Mouse (Mus musculus) lung, postnatal 4 days (tissue): ENCODE data around the gene Dync2h1.
"Not testable (repeated sequence)": the region's sequence is repeated elsewhere in the genome, so short reads cannot be mapped to it uniquely, and the experiment has no call there.

Experiments used
- DNase-seq, 2 experiments: peaks; one replicate each; pipeline ENCODE4 v3.0.0; 2021

Dync2h1 gene

DNA sequence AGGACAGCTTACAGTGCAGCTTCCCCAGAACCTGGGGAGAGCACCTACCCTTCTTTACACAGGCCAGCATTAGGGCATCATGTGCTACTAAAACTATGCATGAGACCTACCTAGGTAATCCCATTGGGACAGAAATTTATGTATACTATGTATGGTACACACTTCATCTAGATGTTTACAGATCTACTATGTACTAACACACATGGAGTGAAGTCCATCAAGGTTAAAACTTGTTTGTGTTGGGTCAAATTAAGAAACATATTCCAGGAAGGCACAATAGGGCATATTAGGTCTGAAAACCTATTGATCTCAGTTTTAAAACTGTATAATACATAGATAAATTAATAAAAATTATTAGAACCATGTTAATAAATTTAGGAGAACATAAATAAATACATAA is 168.6 kb downstream of the Dync2h1 start:
- no peak for DNase-seq

DNA sequence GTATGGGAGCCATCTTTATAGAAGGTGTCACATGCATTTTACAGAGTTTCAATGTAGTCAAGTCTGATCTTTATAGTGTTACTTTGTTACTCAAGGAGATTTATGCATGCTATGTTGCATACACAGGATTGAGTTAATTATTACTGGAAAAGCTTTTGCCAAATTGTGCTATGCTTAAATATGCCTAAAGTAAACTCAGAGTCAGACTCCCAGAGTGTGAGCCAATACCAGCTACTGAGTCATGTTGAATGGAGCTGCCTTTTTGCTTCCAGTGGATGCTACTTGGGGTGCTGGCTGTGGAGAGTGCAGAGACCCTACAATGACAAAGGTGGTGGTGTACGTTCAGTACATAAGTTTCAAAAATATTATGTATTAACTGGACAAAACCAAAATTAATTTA is 169.5 kb downstream of the Dync2h1 start:
- no peak for DNase-seq

DNA sequence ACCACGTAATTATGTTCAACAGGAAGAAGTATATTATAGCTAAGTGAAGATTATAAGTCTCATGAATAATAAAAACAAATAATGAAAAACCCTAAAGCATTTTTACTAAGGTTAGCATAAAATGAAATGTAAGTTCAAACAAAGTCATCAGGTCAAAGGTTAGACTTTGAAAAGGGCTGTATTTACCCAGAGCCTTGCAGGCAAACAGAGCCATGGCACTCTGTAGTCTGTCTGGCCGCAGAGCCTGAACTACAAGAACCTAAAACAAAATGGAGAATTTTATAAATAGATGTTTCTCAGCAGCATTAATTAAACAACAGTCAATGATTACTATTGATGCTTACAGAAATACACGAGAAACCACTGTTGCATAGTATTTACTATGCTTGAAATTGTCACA is 174.5 kb downstream of the Dync2h1 start:
- DNase-seq = no peak

DNA sequence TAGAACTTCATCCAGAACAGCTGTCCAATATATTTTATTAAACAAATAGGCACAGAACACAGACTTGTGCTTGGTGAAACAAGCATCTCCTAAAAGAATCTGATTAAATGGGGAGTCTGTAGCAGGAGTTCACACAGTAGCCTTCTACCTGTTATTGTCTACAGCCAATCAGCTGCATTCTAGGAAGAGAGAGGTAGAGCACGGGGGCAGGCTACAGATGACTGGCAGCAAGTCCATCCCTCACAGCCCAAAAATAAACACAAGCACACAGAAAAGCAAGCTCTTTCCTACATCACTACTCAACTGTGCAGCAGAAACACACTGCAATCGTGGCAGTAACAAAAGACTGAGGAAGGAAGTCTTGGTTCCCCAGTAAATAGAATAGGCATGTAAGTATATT is 189.4 kb downstream of the Dync2h1 start:
- no peak for DNase-seq

DNA sequence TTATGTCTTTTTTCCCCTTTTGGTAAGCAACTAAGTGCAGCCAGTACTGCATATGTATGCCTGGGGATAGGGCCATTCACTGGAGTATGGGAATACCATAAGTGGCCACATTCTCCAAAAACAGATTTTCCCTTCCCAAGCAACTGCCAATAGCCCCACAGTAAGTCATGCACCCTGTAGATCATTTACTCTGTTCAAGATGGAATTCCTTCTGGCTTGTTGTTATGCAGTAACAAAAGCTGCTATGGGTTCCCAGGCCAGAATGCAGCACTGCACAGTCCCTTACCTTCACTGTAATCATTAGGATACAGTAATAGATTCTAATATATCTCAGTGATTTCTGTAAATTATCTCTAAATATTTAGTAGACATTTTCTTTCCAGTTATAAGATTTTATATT is 190.0 kb downstream of the Dync2h1 start:
- no peak for DNase-seq

DNA sequence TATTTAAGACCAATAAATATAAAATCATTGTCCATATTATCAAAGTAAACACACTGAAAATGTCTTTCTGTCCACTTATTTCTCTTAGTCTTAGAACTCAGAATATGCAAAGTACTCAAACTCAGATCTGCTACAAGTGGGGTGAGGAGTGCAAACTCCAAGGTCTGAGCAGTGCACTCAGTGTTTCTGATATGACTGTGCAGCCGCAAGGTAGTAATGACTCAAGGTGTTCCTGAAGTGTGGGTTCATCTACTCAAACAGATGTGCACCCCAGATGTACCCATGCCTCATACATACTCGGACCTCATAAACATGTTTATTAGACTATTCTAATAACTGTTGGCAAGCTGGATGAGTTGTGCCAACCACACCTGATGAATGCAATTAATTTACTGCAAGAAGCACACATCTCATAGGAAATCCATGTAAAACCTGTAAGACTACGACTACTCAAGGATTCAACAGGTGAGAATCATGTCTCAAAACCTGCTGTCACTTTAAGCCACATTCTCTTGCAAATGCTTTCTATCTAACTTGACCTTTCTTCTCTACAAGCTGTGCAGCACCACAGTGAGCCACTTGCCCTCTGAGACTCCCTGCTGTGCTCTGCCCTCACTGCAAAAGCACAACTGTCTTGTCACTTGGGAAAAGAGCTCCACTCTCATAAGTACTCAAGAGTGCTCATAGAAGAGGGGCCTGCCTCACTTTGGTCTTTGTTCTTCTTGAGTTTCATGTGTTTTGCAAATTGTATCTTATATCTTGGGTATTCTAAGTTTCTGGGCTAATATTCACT is 195.2 kb downstream of the Dync2h1 start:
- DNase-seq = no peak

DNA sequence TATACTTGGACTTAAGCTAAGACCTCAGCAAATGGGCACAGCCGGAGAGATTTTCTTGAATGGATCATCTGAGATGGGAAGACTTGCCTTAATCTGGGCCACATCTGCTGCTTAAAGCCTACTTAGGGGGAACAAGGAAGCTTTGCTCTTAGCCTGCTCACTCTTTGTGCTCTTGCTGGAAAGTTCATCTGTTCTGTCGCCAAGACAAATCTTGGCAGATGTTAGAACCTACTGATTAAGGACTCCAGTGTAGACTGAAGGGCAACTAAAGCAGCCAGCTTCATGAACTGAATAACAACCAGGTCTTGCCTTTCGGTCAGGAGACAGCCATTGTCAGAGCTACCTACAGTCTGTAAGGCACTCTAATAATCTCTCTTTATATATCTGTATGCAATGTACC is 198.1 kb downstream of the Dync2h1 start:
- no peak for DNase-seq

DNA sequence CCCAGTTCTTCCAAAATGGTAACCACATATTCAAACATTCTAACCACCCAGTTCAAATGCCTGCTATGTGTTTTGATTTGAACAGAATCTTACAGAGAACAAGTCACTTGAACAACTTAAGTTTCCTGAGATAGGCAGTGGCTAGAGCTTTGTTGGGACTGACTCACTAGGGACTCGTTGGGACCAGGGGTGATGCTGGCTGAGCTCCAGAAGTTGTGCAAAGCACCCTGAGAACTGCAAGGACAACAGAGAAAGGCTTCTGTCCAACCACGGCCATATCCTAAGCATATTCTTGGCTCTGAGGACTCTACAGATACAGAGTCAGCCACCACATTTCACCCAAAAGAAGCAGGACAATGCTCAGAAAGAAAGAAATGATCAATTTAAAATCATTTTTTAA is 215.1 kb downstream of the Dync2h1 start:
- DNase-seq = peak; percentile 14 to 49

DNA sequence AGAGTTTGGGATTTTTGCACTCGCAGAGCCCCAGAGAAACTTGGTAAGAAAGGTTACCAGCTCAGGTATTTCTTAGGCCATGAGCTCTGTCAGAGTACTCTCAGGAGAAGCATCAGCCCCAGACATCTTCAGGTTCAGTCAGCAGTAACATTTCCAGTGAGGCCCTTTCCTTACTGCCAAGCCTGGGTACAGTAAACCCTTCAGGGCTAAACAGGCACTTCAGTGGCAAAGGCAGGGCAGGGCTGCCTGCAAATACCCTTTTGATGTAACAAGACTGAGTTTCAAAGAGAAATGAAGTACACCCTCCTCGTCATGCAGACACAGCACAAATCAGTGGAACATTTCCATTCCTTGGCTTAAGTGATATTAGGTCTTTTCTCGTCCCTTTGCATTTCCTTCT is 219.2 kb downstream of the Dync2h1 start:
- peak; percentile 10 to 45 for DNase-seq

DNA sequence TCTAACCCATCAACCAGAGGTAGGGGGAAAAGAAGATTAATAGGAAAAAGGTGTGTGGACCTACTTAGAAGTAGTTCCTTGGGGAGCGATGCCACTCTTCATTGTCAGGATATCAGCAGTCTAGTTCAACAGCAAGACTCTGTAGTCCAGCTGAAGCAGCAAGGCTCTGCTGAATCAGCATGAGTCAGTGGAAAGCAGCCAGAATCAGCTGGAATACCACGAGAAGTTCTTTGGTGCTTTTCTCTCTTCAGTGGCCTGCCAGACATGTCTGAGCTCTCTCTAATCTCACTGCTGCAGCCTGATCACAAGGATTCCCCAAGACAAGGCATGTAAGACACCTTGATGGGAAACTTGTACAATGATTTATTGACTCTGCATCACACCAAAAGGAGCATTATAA is 225.9 kb downstream of the Dync2h1 start:
- no peak for DNase-seq

DNA sequence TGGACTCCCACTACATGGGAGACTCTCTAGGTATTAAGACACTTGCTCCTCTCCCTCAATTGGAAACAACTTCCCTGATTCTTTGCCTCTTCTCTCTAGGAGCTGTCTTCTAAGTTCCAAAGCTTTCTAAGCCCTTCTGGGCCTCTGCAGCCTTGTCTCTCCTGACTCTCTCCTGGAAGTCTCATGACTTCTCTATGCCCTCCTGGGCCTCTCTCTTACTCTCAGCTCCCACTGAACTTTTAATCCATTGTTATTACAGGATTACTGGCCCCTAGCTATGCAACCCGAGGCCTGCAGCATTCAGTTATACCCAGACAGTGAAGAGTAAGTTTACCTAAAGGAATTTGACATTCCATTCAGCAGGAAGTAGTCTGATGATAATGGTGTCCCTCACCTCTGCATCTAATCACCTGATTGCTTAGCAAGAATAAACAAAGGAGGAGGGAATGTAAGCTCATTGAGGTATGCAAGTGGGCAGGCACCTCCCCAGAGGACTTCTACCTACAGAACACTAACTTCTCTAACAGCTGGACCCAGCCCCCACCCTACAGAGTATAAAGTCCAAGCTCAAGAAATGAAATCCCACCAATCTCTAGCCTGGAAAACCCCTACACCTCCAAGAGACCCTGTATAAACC is 256.7 kb downstream of the Dync2h1 start:
- no peak for DNase-seq

DNA sequence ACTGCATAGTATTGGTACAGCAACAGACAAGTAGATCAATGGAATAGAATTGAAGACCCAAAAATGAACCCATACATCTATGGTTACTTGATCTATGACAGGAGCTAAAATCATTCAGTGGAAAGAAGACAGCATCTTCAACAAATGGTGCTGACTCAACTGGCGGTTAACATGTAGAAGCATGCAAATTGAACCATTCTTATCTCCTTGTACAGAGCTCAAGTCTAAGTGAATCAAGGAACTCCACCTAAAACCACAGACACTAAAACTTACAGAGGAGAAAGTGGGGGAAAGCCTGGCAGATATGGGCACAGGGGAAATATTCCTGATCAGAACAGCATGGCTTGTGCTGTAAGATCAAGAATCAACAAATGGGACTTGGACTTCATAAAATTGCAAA is 270.8 kb downstream of the Dync2h1 start:
- DNase-seq = no peak

DNA sequence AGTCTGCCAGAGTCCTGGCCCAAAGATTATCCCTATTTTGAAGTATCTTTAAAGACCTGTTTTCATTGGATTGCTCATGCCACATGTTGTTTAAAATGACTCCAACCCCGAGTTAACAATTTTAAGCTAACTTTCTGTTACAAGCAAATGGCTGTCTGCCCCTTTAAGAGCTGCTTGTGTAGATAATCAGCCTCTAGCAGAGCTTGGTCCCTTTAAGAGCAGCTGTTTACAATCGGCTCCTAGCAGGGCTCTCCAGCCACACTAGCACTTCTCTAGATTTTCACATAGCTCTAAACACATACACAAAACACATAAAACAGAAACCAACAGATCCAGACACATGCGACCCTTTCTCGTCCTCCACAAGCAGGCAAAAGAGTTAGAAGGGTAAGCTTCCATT is 273.7 kb downstream of the Dync2h1 start:
- DNase-seq = not testable (repeated sequence)

DNA sequence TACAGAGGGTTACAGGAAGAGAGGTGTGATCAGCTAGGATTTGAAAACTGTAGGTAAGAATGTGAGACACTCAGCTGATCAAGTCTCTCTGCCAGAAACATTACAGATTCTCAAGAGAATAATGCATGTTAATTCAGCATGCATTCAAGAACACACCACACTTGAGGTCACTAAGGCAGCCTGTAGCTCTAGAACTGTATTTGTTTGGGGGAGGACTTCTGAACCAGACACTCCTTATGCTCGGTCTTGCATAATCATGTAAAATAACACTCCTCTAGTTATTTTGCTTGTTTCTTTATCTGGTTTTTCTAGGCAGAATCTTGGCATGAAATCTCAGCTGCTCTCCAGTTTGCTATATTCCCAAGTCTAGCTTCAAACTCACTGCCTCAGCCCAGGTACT is 282.6 kb downstream of the Dync2h1 start:
- DNase-seq = no peak

DNA sequence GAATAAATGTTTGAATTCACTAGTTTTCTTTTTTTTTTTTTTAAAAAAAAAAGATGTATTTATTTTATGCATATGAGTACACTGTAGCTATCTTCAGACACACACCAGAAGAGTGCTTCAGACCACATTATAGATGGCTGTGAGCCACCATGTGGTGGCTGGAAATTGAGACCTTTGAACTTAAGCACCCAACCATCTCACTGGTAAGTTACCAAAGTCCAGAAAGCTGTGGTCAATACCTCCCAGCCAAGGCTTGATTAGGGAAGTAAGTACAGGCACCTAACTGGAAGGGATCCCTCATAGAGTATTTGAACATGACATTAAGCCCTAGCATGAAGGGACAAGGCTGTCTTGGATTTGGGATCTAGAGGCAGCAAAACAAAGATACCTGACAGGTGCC is 292.9 kb downstream of the Dync2h1 start:
- no peak for DNase-seq

DNA sequence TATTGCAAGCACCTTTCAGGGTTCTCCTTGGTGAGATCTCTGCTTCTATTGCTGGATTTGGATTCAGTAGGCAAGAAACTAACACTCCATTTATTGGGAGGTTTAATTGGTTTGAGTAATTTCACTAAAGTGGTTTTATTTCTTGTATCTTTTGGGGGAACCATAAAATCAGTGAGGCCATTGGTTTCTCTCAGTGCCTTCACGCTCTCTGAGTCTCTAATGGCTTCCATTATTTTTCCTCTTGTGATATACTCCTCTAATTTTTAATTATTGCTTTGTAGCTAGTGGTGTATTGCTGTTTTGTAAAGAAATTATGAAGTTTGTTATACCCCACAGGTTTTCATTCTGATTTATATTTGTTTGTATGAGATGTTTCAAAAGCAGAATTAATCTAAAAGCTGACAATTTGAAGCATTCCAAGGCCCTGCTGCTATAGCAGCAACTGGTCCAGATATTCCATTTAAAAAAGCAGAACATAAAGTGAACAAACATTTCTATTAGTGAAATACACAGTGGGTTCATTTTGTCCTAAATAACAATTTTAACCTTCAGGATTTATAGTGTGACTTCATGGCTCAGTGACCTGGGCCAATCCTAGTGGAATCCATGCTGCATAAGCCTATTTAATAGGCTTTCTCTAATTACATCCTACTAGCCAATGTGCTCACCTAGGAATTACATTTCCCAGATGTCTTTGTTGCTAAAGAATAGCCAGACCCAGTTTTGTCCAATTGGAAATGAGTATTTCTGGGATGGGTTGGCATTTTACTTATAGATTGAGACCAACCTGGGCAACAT is 302.9 kb downstream of the Dync2h1 start:
- DNase-seq = no peak
